Mouse (Mus musculus): ENCODE measurements around the gene Klre1.
"Not testable (repeated sequence)": the region's sequence is repeated elsewhere in the genome, so short reads cannot be mapped to it uniquely, and the experiment has no call there.

The Klre1 gene

GRCm38 (mm10) chr6:129591508-129591907, 13.8 kb downstream of the Klre1 start, which contains the start of gene Klrd1:
Klrd1 (plus strand) TSS chr6:129591782.
- DNase-seq: no peak

GRCm38 (mm10) chr6:129608372-129608771, 30.7 kb downstream of the Klre1 start:
- DNase-seq: no peak

- DNase-seq: peak in 1 of 2 experiments; percentile 19
Observed at GRCm38 (mm10) chr6:129623735-129624134, 46.0 kb downstream of the Klre1 start, which contains the start of gene Klrk1. Klrk1 (minus strand) TSS chr6:129623864.

GRCm38 (mm10) chr6:129631046-129631445, 53.3 kb downstream of the Klre1 start:
- DNase-seq: not testable (repeated sequence)
